Mouse (Mus musculus) small intestine, adult 2 months (tissue): ENCODE results near the gene 4931408C20Rik.

ENCODE experiments used
- CTCF ChIP-seq: fragments of 200-500 bp; IDR thresholded peaks from 2 replicates; pipeline ENCODE4 v1.5.1; 2012; ENCODE audit warnings: low read depth, mild to moderate bottlenecking, control low read depth, inconsistent platforms, low read length, moderate library complexity, mixed read lengths; ENCODE audit not compliant: insufficient replicate concordance, insufficient read length; ENCODE audit errors: extremely low read depth
- POLR2A ChIP-seq: fragments of 200-500 bp; IDR thresholded peaks from 2 replicates; pipeline ENCODE4 v1.6.1; 2012; ENCODE audit warnings: low read depth, mild to moderate bottlenecking, control low read depth, inconsistent platforms, low read length, moderate library complexity

DNA sequence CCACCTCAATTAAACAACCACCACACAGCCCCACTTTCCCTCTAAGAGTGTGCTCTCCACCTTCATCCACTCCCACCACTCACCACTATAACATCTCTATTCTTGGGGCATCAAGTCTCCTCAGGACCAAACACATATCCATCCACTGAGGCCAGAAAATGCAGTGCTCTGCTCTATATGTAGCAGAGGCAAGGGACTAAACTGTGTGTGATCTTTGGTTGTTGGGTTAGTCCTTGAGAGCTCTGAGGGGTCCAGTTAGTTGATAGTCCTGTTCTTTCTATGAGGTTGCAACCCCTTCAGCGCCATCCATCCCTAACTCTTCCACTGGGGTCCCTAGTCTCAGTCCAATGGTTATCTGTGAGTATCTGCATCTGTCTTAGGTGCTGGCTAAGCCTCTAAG, 666 bp upstream of the 4931408C20Rik start:
- TF ChIP-seq CTCF (no peak), POLR2A (no peak)
